Mouse (Mus musculus) CD4-positive helper T cell, adult 2 months (primary cell): Measurements from ENCODE around the gene Grk2.
A peak's percentile ranks its signal among the peaks of the same experiment; 100 is the strongest.

Experiments
- DNase-seq: peaks from one replicate; pipeline ENCODE4 v3.0.0-alpha.2; 2012; ENCODE audit warnings: low read depth, missing footprints, low spot score

Grk2 gene

DNA sequence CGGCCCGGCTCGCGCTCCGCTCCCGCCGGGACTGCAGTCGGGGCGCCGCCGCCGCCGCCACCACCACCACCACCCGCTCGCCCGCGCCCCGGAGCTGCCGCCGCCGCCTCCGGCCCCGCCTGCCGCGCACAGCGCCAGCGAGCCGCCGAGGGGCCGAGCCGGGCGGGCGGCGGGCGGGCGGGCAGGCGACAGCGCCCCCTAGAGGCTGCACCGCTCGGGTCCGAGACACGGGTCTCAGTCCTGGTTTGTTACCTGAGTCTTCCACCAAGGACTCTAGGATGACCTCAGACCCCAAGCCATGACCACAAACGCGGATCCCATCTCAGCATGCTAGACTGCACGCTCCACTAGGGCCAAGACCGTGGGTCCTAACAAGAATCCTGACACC lies at the start of gene Grk2:
Grk2 (minus strand) TSS at position 33 of the 388 bp plus-strand sequence.
- DNase-seq = peak; percentile 80

DNA sequence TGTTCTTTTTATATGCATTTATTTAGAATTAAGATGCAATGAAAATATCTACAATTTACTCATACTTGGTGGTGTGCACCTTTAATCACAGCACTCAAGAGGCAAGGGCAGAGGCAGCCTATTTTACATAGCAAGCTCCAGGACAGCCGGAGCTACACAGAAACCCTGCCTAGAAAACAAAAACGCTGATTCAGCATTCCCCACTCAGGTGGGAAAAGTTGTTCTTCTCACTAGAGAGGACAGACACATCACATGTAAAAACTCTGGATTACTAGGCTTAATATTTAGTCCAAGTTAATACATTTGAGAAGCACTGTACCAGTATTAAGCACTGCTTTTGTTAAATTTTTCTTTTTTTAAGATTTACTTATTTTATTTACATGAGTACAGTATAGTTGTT lies 43.4 kb upstream of the Grk2 start:
- no peak for DNase-seq

DNA sequence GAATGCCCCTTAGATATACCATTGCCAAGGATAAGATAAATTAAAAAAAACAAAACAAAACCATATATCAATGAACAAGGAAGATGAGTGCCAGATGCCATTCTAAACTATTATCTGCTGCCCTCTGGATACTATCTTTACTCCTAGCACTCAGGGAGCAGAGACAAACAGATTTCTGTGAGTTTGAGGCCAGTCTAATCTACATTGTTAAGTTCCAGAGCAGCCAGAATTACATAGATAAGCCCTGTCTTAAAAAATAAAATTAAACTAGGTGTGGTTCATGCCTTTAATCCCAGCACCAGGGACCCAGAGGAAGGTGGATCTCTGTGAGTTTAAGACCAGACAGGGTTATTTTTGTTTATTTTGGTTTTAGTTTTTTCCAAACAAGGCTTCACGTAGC lies 40.5 kb upstream of the Grk2 start:
- DNase-seq = no peak

DNA sequence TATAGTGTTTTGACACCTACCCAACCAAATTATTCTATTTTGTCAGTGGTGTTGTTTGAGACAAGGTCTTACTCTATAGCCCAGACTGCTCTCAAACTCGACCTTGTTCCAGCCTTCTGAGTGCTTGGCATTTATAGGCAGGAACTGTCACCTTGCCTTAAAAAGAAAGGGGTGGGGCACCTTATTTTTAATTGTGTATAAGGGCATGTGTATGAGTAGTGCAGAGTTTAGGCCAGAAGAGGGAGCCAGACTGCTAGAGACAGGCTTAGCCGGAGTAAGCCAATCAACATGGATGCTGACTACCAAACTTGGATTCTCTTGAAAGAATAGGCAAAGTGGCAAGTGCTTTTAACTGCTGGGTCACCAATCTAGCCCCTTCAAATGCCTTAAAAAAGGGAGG lies 32.1 kb upstream of the Grk2 start:
- peak; percentile 85 for DNase-seq

DNA sequence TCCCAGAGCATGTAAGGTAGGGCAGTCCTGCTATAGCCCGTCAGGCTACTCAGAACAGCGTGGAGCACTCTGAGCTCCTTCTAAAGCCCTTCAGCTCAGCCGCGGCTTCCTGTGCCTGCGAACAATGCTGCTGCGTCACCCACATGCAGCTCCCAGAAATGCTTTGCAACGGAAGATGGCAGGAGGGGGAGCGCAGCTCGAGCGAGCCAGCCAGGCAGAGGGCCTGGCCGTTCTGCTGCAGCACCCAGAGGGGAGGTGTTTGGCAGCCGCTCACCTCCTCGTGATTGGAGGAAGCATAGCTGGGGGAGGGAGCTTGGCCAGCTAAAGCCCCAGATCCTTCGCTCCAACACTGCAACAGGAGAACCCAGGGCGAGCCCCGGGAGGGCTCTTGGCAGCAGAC lies 27.8 kb upstream of the Grk2 start:
- DNase-seq = peak; percentile 94

DNA sequence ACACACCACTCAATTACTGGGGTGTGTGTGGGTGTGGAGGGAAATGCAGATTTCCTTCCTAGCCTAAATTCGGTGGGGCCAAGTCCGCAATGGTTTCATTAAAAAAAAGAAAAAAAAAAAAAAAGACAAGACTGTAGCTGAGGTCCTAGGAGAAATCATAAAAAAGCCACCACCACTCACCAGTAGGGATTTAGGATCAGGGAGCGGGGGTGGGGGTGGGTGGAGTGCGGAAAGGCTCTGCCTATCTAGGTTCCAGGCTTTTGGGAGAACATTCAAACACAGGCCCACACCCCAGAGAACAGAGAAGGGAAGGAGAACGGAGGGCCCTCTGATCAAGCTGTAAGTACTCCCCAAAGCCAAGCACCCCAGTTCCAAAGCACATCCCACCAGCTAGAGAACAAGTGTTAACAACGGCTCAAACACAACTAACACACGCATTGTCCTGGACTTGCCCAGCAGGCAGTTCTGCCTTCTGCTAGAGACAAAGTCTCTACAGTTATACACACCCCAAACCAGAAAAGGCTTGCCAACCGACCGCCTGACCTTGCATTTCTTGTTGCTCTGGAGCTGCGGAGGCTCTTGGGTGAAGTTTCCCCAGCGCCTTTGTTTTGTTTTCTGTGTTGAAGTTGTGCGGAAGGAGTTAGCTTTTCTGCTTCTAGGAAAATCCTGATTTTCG lies 27.2 kb upstream of the Grk2 start:
- DNase-seq = no peak

DNA sequence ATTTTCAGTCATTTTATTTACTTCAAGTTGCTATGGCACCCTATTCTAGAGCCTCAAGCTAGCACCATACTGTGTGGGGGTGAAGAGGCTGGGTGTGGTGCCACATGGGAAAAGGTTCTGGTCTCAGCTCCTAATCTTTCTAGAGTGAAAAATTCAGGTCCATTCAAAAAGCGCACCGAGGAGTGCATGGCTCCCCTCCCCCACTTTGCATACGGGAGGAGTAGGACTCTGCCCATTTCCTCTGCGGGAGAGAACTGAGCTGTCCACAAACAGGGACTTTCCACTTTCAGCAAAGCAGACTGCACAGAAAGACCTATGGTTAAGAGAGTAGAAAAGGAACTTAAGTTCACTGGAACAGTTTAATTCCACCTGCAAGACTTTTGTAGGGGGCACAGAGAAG lies 26.6 kb upstream of the Grk2 start:
- peak; percentile 84 for DNase-seq

DNA sequence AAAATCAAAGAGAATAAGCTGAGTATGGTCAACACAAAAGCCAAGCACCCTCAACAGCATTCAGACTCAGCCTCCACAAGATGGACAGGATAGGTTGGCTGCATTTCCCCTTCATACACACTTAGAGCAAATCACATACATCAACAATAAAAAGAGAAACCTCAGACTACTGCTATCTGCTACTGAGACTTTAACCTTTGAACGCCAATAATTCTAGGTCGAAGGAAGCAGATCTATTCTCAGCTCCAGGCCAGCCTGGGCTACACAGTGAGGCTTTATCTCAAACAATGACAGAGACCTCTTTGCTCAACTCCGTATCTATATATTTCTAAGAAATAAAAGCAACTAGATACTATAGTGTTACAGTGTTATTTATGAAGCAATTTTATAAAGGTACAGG lies 25.3 kb upstream of the Grk2 start:
- no peak for DNase-seq

DNA sequence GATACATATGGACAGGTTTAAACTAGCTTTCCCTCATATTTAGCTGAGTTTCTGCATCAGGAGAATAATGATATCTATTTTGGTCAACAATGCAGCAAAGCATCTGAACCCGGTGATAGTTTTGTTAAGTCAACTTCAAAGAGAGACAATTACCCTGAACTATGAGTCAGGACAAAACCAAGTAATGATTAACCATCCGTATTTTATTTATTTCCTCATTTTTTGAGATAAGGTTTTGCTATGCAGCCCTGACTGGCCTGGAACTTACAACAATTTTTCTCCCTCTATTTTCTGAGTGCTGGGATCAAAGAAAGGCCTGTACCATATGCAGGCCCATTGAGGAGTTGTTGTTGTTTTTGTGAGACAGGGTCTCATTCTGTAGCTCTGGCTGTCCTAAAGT lies 24.6 kb upstream of the Grk2 start:
- DNase-seq = no peak

DNA sequence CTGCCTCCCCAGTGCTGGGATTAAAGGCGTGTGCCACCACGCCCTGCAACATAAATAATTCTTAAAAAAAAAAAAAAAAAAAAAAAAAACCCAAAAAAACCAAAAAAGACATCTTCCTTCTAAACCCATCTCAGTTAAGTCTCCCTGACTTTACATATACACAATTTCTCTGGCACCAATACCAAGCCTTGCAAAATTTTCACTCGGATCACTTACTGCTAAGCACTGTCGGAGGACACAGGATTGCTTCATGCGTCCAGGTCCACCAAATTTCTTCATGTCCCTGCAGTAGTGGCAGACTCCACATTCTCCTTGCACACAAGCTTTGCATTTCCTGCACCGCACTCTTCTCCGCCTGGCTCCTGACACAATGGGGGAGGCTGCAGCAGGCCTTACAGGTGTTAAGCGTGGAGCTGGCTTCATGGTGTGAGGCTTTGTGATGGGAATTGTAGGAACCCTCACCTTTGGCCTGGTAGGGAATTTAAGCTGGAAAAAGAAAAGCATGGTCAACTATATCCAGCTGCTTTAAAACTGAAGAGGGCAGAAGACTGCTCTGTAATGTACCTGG lies 22.8 kb upstream of the Grk2 start:
- no peak for DNase-seq

DNA sequence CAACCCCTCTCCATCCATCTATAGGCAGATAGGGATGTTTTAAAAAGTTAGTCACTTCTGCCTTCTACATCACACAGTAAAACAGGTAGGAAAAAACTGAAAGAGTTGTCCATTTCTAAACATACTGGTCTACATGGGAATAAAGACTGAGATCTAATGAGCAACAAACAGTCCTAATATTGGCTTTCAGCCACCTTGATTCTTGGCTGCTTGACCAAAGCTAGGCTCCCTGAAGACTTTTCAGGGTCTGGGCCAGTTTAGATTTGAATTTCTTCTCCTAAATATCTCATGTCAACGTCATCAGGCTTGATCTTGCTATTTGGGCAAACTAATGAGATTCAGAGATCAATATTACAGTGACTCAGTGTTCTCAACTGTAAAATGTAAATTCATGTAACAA lies 20.9 kb upstream of the Grk2 start:
- no peak for DNase-seq

DNA sequence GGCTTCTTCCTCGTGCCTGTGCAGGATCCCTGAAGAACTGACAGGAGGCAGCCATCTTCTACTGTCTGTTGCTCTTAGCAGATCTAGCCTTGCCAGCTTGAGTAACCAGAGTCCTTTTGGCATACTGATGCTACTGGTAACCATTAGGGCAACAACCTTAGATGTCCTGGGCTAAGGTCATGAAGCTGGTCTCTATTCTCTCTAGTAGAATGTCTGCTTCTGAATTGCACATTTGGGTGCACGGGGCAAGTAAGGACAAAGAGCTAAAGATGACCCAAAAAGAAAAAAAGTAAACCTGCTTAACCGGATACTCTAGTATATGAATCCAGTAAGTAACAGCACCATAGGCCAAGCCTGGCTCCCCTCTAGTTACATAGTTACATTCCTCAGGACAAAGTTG lies 20.1 kb upstream of the Grk2 start:
- DNase-seq = no peak

DNA sequence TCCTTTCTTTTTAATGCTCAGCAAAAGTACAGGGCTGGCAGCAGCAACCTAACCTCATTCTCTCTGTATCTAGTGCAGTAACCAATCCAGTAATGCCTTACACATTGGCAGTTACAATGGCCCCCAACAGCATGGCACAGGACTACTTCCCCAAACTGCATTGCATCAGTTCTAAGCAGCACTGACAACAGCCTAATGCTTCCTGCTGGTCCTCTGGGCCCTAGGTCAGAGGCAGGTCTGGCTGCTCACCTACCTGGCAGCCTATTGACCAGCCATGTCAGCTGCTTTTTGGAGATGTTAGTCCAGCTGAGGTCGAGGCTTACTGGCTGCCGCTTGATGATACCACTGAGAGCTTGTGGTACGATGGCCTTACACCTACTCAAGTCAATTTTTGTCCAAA lies 16.1 kb upstream of the Grk2 start:
- DNase-seq = no peak

DNA sequence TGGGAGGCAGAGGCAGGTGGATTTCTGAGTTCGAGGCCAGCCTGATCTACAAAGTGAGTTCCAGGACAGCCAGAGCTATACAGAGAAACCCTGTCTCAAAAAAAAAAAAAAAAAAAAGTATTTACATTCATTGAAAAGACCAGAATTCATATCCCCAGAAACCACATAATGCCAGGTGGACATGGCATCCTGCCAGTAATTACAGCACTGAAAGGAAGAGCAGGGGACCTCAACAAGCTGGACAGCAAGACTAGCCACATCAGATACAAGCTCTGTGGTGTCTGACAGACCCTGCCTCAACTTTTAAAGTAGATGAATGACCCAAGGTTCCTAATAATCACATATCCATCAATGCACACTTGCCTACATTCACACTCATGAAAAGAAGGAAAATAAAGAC lies 15.6 kb upstream of the Grk2 start:
- no peak for DNase-seq

DNA sequence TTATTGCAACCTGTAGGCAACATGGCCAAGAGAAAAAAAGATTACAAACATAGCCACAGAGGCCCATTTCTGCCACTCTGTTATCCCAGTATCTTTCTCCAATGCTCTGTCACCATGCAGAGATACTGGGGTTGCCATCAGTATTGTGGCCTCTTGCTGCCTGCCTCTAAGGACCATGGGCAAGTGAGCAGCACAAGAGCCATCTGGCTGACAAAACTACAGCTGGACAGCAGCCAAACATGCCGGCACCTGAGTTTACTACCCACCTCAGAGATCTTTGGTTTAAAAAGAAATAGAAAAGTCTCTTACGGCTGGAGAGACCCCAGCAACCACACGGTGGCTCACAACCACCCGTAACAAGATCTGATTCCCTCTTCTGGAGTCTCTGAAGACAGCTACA lies 13.2 kb upstream of the Grk2 start:
- DNase-seq = no peak

DNA sequence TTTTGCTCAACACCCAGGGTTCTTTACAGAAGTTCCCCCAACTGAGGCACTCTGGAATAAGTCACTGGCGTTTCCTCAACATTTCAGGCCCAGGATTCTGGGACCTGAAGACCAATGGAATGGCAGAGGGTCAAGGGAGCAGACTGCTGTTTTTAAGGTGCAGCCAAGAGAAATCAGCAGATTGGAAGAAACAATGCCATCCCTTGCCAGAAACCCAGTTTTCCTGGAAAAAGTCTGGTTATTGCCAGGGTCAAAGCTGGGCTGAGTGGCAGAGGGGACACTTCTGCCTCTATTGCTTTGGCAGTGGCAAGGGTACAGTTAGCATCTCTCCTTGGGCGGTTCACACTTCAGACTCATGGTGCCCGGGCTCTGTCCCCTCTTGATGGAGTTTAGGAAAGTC lies 11.2 kb upstream of the Grk2 start:
- no peak for DNase-seq

DNA sequence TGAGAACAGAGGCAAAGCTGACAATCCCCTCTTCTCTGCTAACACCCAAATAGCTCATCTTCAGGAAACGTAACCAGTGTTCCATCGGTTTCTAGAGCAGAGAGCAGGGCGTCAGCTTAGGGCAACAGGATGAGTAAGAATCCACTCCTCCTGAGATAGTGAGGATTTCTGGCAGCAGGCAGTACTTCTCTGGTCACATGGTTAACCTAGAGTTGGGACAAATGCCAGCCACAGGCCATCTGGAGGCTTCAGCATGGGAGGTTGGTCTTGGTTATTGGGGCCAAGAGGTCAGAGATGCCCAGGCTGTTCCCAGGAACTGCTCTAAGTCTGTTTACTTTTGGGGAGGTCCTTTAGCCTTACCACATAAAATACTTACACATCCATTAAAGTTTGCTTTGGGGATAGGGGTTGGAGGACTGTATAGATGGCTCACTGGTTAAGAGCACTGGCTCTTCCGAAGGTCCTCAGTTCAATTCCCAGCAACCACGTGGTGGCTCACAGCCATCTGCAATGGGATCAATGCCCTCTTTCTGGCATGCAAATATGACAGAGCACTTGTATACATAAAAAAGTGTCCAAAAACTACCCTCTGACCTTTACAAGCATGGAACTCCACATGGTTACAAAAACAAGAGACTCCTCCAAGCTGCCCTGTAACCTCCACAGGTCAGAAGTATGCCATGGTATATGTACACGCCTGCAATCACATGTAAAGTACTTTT lies 9.4 kb upstream of the Grk2 start:
- DNase-seq = no peak

DNA sequence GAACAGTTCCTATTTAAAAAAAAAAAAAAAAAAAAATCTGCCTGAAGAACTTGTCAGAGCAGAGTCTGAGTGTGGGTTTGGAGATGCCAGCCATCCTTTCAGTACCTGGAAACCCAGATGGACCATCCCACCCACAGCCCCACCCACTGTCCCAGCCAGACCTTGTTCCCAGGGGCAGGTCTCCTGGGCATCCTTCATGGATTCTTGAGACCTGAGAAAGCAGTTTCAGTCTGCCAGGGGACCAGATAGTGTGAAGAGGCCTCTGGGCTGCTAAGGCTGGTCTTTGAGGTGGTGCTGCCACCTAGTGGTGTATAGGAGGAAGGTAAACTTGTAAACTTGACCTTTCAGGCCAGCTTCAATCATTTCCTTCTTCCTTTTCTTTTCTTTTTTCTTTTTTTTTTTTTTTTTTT lies 3.8 kb upstream of the Grk2 start:
- peak; percentile 85 for DNase-seq

DNA sequence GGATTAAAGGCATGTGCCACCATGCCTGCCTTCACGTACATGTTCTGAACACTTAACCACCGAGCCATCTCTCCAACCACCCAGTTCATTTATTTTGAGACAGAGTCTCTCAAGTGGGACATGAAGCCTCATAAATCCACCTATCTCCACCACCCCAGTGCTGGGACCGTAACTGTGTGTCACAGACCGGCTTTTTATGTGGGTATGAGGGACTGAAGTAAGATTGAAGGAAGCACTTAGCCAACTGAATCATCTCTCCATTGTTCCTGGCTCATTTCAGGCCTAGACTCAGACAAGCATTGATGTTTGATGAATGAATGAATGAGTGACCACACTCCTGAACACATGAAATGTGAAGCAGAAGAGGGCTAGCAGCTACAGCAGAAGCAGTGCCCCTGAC lies 3.3 kb upstream of the Grk2 start:
- DNase-seq = no peak

DNA sequence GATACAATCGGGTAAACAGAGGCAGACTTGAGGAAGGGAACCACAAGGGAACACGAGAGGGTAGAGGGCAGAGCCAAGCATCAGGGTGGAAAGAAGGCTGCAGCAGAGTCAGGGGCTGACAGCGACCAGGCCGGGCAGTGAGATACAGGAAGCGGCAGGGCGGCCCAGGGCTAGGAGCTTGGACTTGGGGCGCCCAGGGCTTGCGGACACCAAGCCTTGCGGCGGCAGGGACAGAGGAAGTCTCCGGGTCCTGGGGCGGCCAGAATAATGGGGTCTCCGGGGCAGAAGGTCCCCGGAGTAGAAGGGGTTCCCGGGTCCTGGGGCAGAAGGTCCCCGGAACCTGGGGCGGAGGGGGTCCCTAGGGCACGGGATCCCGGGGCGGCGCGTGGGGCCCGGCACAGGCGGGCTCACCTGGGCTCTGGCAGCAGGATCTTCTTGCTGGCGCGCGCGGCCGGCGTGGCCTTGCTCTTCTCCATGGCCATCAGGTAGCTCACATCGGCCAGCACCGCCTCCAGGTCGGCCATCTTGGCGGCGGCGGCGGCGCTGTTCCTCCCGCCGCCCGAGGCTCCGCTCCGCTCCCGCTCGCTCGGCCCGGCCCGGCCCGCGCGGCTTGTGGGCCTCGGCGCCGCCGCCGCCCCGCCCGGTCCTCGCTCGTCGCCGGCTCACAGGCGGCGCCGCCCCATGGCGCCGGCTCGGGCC lies 382 bp downstream of the Grk2 start:
- peak; percentile 72 for DNase-seq

DNA sequence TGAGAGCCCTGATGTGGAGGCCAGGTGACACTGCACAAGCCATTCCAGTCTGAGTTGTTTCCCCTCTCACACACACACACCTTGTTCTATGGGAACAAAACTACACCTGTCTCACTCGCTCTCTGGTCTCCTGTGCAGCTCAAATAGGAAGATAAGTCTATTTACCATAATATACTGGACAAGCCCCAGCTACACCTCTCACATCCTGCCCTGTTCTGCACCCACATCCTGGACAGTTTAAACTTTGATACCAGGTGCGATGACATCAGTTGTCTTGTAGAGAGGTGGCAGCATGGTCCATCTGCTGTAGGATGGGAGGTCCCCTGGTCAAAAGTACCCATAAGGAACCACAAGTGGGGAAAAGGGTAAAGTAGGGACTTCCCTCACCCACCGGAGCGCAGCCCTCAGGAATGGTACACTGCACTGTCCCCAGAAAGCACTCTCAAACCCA lies 1.1 kb downstream of the Grk2 start:
- peak; percentile 76 for DNase-seq

DNA sequence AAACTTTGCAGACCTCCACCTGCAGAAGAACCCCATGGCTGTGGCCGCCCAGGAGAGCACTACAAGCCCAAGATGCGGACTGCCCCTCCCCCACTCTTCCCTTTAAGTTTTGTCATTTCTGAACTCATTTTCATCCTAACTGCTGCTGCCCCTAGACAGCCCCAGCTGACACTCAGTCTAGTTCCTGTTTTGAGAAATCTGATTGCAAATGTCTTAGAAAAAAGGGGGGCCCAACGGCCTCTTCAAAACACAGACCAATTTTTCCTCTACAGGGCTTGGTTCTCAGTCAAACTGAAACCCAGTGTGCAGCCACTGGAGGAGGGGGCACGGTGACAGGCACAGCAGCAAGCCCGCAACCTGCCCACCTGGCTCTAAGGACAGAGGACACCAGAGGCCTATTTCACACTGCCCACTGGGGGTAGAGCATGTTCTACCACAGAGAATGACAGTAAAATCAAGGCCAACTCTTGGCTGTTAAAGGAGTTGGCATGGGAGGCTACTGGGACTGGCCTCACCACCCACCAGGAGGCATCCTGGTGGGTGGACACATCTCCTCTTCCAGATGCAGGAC lies 1.7 kb downstream of the Grk2 start:
- peak; percentile 68 for DNase-seq
